Mouse (Mus musculus): ENCODE results near the gene Nab1. TPM values are rescaled to one million over a fixed set of nuclear protein-coding genes. Genes with fewer than 3 reads are reported as not detected.

Nab1 gene
- polyA plus RNA-seq, 1 experiment from 2014 or later, result 29.5 TPM

- no peak overlapping the region for H3K4me3 ChIP-seq (ENCODE audit: low read depth, low read length)
- H3K4me2 ChIP-seq, result no peak overlapping the region
- WGBS (ENCODE audit: insufficient replicate concordance), result 66% methylated on average over 8 of the region's 8 CpGs
- no peak for ATAC-seq (replicated peaks; ENCODE audit: insufficient number of reproducible peaks, low FRiP score, low TSS enrichment)
- no peaks in the 10 kb centered on the region for H3K36me3 ChIP-seq (ENCODE audit: control insufficient read depth, insufficient read depth, low read length)
- no peak overlapping the region for H3K27ac ChIP-seq (ENCODE audit: low read depth, low read length)
- H3K9me3 ChIP-seq (replicated peaks; ENCODE audit: control insufficient read depth, low read length), result no peaks in the 10 kb centered on the region
- H3K27me3 ChIP-seq (ENCODE audit: control insufficient read depth, insufficient read depth, low read length), result no peaks in the 10 kb centered on the region
- H3K4me1 ChIP-seq (ENCODE audit: control insufficient read depth, insufficient read depth, low read length), result no peaks in the 10 kb centered on the region; the same call in 1 of the 2 replicates
- H3K9ac ChIP-seq (ENCODE audit: low read depth, low read length), result no peak overlapping the region
These were observed 21.0 kb upstream of the Nab1 start for GRCm38 (mm10) chr1:52521436-52521993.

DNA sequence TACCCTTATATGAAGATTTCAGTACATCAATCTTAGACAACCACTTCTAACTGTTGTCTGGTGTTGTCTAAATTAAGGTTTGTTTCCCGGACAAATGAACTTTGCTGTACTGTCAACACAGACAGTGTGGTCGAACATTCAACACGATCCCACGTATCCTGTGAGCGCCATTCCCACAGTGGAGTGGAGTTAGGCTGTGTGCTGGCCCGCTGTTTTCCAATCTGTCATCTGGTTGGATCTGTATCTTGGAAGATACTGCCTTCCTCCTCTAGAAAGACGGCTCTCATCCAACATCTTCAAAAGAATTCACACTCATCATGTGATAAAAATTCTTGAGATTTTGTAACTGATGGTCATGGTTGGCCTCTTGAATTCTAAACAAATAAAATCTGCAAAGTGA lies 19.7 kb upstream of the Nab1 start:
- H3K4me1 ChIP-seq (ENCODE audit: control insufficient read depth, insufficient read depth, low read length), result no peaks in the 10 kb centered on the region; the same call in 1 of the 2 replicates
- no peaks in the 10 kb centered on the region for H3K27me3 ChIP-seq (ENCODE audit: control insufficient read depth, insufficient read depth, low read length)
- no peak overlapping the region for H3K9ac ChIP-seq (ENCODE audit: low read depth, low read length)
- ATAC-seq (replicated peaks; ENCODE audit: insufficient number of reproducible peaks, low FRiP score, low TSS enrichment), result no peak
- no peak overlapping the region for H3K27ac ChIP-seq (ENCODE audit: low read depth, low read length)
- no peaks in the 10 kb centered on the region for H3K36me3 ChIP-seq (ENCODE audit: control insufficient read depth, insufficient read depth, low read length)
- H3K4me3 ChIP-seq (ENCODE audit: low read depth, low read length), result no peak overlapping the region
- H3K9me3 ChIP-seq (replicated peaks; ENCODE audit: control insufficient read depth, low read length), result no peaks in the 10 kb centered on the region
- 84% methylated on average over 7 of the region's 7 CpGs for WGBS (ENCODE audit: insufficient replicate concordance)
- H3K4me2 ChIP-seq, result no peak overlapping the region

DNA sequence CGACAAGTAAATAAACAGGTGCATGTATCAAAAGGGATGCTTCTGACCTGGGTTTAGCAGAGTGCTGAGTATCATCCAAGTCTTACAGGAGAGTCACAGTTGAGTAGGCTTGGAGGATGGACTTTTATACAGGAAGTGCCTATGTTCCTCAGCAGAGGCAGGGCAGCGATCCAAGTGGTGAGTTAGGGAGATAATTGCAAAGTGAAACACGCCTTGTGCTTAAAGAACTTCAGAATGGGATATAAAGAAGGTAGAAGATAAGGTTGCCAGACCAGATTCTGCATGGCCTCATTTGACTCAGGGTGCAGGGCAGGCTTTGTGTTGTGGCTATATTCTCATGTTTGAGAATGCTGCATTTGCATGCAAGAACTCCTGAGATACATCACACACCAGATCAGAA lies 14.8 kb upstream of the Nab1 start:
- H3K27me3 ChIP-seq (ENCODE audit: control insufficient read depth, insufficient read depth, low read length), result no peaks in the 10 kb centered on the region
- no peak overlapping the region for H3K9ac ChIP-seq (ENCODE audit: low read depth, low read length)
- H3K4me1 ChIP-seq (ENCODE audit: control insufficient read depth, insufficient read depth, low read length), result peaks cover 3% of the 10 kb centered on the region; the same call in 1 of the 2 replicates
- H3K9me3 ChIP-seq (replicated peaks; ENCODE audit: control insufficient read depth, low read length), result no peaks in the 10 kb centered on the region
- no peak overlapping the region for H3K27ac ChIP-seq (ENCODE audit: low read depth, low read length)
- ATAC-seq (replicated peaks; ENCODE audit: insufficient number of reproducible peaks, low FRiP score, low TSS enrichment), result no peak
- 56% methylated on average over 3 of the region's 3 CpGs for WGBS (ENCODE audit: insufficient replicate concordance)
- H3K4me2 ChIP-seq, result no peak overlapping the region
- H3K4me3 ChIP-seq (ENCODE audit: low read depth, low read length), result no peak overlapping the region
- H3K36me3 ChIP-seq (ENCODE audit: control insufficient read depth, insufficient read depth, low read length), result no peaks in the 10 kb centered on the region

DNA sequence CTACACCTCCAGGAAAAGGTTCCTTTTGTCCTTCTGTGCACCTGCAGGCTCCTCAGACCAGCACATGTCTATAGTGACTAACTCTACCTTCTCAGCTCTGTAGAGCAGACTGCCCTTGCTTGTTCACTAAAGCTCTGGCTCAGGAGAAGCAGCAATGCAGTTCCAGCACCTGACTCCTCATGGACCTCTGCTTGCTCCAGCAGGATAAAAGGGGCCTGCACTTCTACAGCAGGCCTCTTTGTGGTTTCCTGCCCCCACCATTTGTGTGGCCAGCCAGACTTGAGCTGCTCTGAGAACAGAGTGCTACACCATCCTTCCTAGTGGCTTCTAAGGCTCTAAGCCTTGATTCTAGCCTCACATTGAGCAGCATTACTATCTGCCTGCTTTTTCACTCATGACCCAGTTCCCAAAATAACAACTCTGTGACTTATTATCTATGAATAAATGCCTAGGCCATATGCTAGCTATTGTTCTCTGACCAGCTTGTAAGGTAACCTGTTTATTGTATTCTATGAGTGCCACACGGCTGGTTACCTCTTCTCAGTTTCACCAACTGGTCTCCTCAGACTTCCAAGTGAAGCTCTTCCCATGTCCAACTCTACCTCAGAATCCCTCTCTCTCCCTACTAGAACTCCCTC lies 11.4 kb upstream of the Nab1 start:
- no peaks in the 10 kb centered on the region for H3K9me3 ChIP-seq (replicated peaks; ENCODE audit: control insufficient read depth, low read length)
- no peak overlapping the region for H3K4me3 ChIP-seq (ENCODE audit: low read depth, low read length)
- no peak for ATAC-seq (replicated peaks; ENCODE audit: insufficient number of reproducible peaks, low FRiP score, low TSS enrichment)
- H3K4me1 ChIP-seq (ENCODE audit: control insufficient read depth, insufficient read depth, low read length), result peaks cover 3% of the 10 kb centered on the region; the same call in 1 of the 2 replicates
- H3K27ac ChIP-seq (ENCODE audit: low read depth, low read length), result no peak overlapping the region
- no peaks in the 10 kb centered on the region for H3K27me3 ChIP-seq (ENCODE audit: control insufficient read depth, insufficient read depth, low read length)
- no peaks in the 10 kb centered on the region for H3K36me3 ChIP-seq (ENCODE audit: control insufficient read depth, insufficient read depth, low read length)
- H3K4me2 ChIP-seq, result no peak overlapping the region
- 64% methylated on average over 1 of the region's 1 CpGs for WGBS (ENCODE audit: insufficient replicate concordance)
- no peak overlapping the region for H3K9ac ChIP-seq (ENCODE audit: low read depth, low read length)

GRCm38 (mm10) chr1:52506211-52506610 lies 5.7 kb upstream of the Nab1 start:
- Histone ChIP-seq H3K27me3 (ENCODE audit: control insufficient read depth, insufficient read depth, low read length) (no peaks in the 10 kb centered on the region), H3K27ac (ENCODE audit: low read depth, low read length) (no peak overlapping the region), H3K4me1 (ENCODE audit: control insufficient read depth, insufficient read depth, low read length) (no peaks in the 10 kb centered on the region), H3K4me3 (ENCODE audit: low read depth, low read length) (no peak overlapping the region), H3K9me3 (replicated peaks; ENCODE audit: control insufficient read depth, low read length) (no peaks in the 10 kb centered on the region), H3K4me2 (no peak overlapping the region), H3K9ac (ENCODE audit: low read depth, low read length) (no peak overlapping the region), H3K36me3 (ENCODE audit: control insufficient read depth, insufficient read depth, low read length) (no peaks in the 10 kb centered on the region)
- no peak for ATAC-seq (replicated peaks; ENCODE audit: insufficient number of reproducible peaks, low FRiP score, low TSS enrichment)
- 56% methylated on average over 1 of the region's 1 CpGs for WGBS (ENCODE audit: insufficient replicate concordance)

DNA sequence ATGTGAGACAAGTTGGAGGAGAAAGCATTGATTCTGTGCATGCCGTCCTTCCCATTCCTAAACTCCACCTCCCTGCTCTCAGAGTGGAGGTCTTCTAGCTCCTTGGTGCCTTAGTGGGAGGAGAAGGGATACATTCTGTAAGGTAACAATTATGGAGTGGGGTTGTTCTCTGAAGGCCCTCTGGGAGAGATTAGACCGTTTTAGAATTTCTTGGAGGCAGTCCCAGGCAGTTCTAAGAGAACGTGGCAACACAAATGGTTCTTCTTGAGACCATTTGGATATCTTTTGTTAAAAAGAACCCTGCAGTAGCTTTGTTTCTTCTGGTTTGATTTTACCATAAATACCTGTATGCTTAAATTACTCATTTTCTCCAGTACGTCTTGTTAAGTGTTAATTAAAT lies 1.8 kb upstream of the Nab1 start:
- Histone ChIP-seq H3K9me3 (replicated peaks; ENCODE audit: control insufficient read depth, low read length) (no peaks in the 10 kb centered on the region), H3K36me3 (ENCODE audit: control insufficient read depth, insufficient read depth, low read length) (no peaks in the 10 kb centered on the region), H3K4me2 (no peak overlapping the region), H3K9ac (ENCODE audit: low read depth, low read length) (no peak overlapping the region), H3K27ac (ENCODE audit: low read depth, low read length) (no peak overlapping the region), H3K27me3 (ENCODE audit: control insufficient read depth, insufficient read depth, low read length) (no peaks in the 10 kb centered on the region), H3K4me1 (ENCODE audit: control insufficient read depth, insufficient read depth, low read length) (no peaks in the 10 kb centered on the region), H3K4me3 (ENCODE audit: low read depth, low read length) (no peak overlapping the region)
- WGBS (ENCODE audit: insufficient replicate concordance), result 65% methylated on average over 4 of the region's 4 CpGs
- no peak for ATAC-seq (replicated peaks; ENCODE audit: insufficient number of reproducible peaks, low FRiP score, low TSS enrichment)

DNA sequence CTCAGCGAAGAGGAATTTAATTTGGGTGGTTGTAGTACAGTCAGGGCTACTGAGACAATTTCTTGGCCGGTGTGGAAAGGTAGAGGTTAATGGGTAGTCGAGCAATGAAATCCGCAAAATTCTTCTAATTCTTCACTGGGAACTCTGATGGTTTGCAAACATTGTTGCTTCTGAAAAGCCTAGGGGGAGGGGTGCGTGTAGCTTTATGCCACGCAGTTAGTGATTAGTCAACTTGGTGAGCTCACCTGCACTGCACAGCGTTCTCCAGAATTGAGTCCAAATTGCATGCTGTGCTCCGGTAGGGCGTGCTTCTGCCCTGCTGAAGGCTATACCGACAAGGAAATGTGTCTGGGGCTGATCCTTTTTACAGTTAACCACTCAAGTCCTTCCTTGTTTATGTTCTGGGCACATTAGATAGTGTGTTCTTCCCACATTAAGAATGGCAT lies 1.2 kb upstream of the Nab1 start:
- WGBS (ENCODE audit: insufficient replicate concordance), result 55% methylated on average over 10 of the region's 10 CpGs
- Histone ChIP-seq H3K4me2 (no peak overlapping the region), H3K27ac (ENCODE audit: low read depth, low read length) (no peak overlapping the region), H3K36me3 (ENCODE audit: control insufficient read depth, insufficient read depth, low read length) (no peaks in the 10 kb centered on the region), H3K4me3 (ENCODE audit: low read depth, low read length) (no peak overlapping the region), H3K4me1 (ENCODE audit: control insufficient read depth, insufficient read depth, low read length) (peaks cover 4% of the 10 kb centered on the region), H3K27me3 (ENCODE audit: control insufficient read depth, insufficient read depth, low read length) (no peaks in the 10 kb centered on the region), H3K9ac (ENCODE audit: low read depth, low read length) (no peak overlapping the region), H3K9me3 (replicated peaks; ENCODE audit: control insufficient read depth, low read length) (no peaks in the 10 kb centered on the region)
- no peak for ATAC-seq (replicated peaks; ENCODE audit: insufficient number of reproducible peaks, low FRiP score, low TSS enrichment)

DNA sequence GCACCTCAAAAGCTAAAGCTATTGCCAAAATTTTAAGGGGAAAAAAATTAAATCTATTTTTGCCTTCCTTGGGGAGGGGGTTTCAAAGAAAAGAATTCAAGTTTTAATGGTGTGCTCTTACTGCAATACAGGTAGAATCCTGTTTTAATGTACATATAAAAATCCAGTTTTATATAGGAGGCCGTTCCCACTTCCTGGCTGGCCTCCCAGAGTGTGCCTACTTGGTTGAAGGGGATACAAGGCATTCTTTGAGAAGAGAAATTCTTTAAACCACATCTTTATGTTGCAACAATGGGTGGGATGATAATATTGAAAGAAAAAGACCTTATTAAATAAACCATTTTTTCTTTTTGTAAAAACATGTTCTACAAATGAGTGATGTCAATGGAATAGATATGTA lies 611 bp upstream of the Nab1 start:
- peak overlapping the region; percentile 78 for H3K4me2 ChIP-seq
- no peaks in the 10 kb centered on the region for H3K9me3 ChIP-seq (replicated peaks; ENCODE audit: control insufficient read depth, low read length)
- H3K4me1 ChIP-seq (ENCODE audit: control insufficient read depth, insufficient read depth, low read length), result peaks cover 7% of the 10 kb centered on the region
- H3K27ac ChIP-seq (ENCODE audit: low read depth, low read length), result no peak overlapping the region
- no peak for ATAC-seq (replicated peaks; ENCODE audit: insufficient number of reproducible peaks, low FRiP score, low TSS enrichment)
- peak overlapping the region; percentile 94 for H3K9ac ChIP-seq (ENCODE audit: low read depth, low read length)
- H3K27me3 ChIP-seq (ENCODE audit: control insufficient read depth, insufficient read depth, low read length), result no peaks in the 10 kb centered on the region
- H3K4me3 ChIP-seq (ENCODE audit: low read depth, low read length), result peak overlapping the region; percentile 90; the same call in 1 of the 2 replicates
- 66% methylated on average over 1 of the region's 1 CpGs for WGBS (ENCODE audit: insufficient replicate concordance)
- H3K36me3 ChIP-seq (ENCODE audit: control insufficient read depth, insufficient read depth, low read length), result no peaks in the 10 kb centered on the region

Data from heart, embryonic 11.5 days (tissue).